Mouse (Mus musculus) kidney, postnatal 36 days (tissue): ENCODE results near the gene Galnt4.

ENCODE experiments used
- DNase-seq, 2 experiments: peaks; one replicate each; pipeline ENCODE4 v3.0.0; 2021 to 2022; ENCODE audit warnings: mixed read lengths in 2 of 2

Galnt4 gene

GRCm38 (mm10) chr10:99107964-99108363 lies at the start of gene Galnt4:
TSS of gene Galnt4 (plus strand) at chr10:99108159.
- DNase-seq, result peak; percentile 86

- DNase-seq, result no peak
These were observed 47.4 kb upstream of the Galnt4 start for GRCm38 (mm10) chr10:99060588-99060987.

- DNase-seq, result no peak
These were observed 46.5 kb upstream of the Galnt4 start for GRCm38 (mm10) chr10:99061418-99061817.

- no peak for DNase-seq
These were observed 45.4 kb upstream of the Galnt4 start for GRCm38 (mm10) chr10:99062546-99062945.

GRCm38 (mm10) chr10:99076113-99076895 lies 31.7 kb upstream of the Galnt4 start:
- DNase-seq, result no peak

GRCm38 (mm10) chr10:99078621-99079020 lies 29.3 kb upstream of the Galnt4 start:
- DNase-seq, result no peak

- no peak for DNase-seq
These were observed 26.4 kb upstream of the Galnt4 start for GRCm38 (mm10) chr10:99081569-99081990.

GRCm38 (mm10) chr10:99083431-99084003 lies 24.4 kb upstream of the Galnt4 start:
- peak; percentile 59 to 83 for DNase-seq

- peak; percentile 86 to 95 for DNase-seq
These were observed 23.3 kb upstream of the Galnt4 start for GRCm38 (mm10) chr10:99084397-99085239.

- DNase-seq, result no peak
These were observed 22.7 kb upstream of the Galnt4 start for GRCm38 (mm10) chr10:99085240-99085587.

GRCm38 (mm10) chr10:99086029-99086428 lies 21.9 kb upstream of the Galnt4 start:
- DNase-seq, result no peak

- DNase-seq, result no peak
These were observed 18.1 kb upstream of the Galnt4 start for GRCm38 (mm10) chr10:99089906-99090305.

- DNase-seq, result no peak
These were observed 14.6 kb upstream of the Galnt4 start for GRCm38 (mm10) chr10:99093364-99093763.

- DNase-seq, result no peak
These were observed 12.8 kb upstream of the Galnt4 start for GRCm38 (mm10) chr10:99095114-99095513.

GRCm38 (mm10) chr10:99097374-99097773 lies 10.6 kb upstream of the Galnt4 start:
- peak; percentile 40 to 64 for DNase-seq

- no peak for DNase-seq
These were observed 2.4 kb upstream of the Galnt4 start for GRCm38 (mm10) chr10:99105522-99105921.

- DNase-seq, result no peak
These were observed 1.7 kb upstream of the Galnt4 start for GRCm38 (mm10) chr10:99106311-99106702.

GRCm38 (mm10) chr10:99106703-99107631 lies 992 bp upstream of the Galnt4 start, which contains the start of gene Poc1b:
TSS of gene Poc1b (plus strand) at chr10:99107036.
- peak; percentile 89 to 93 for DNase-seq

- DNase-seq, result no peak
These were observed 548 bp downstream of the Galnt4 start for GRCm38 (mm10) chr10:99108431-99108982.

GRCm38 (mm10) chr10:99113533-99113932 lies 5.6 kb downstream of the Galnt4 start:
- DNase-seq, result no peak

- no peak for DNase-seq
These were observed 6.3 kb downstream of the Galnt4 start for GRCm38 (mm10) chr10:99114295-99114694.
